Mouse (Mus musculus) kidney, postnatal 36 days (tissue): ENCODE results near the gene Lrg1.

ENCODE experiments used
- DNase-seq, 2 experiments: peaks; one replicate each; pipeline ENCODE4 v3.0.0; 2021 to 2022; ENCODE audit warnings: mixed read lengths in 2 of 2

The Lrg1 gene

DNA sequence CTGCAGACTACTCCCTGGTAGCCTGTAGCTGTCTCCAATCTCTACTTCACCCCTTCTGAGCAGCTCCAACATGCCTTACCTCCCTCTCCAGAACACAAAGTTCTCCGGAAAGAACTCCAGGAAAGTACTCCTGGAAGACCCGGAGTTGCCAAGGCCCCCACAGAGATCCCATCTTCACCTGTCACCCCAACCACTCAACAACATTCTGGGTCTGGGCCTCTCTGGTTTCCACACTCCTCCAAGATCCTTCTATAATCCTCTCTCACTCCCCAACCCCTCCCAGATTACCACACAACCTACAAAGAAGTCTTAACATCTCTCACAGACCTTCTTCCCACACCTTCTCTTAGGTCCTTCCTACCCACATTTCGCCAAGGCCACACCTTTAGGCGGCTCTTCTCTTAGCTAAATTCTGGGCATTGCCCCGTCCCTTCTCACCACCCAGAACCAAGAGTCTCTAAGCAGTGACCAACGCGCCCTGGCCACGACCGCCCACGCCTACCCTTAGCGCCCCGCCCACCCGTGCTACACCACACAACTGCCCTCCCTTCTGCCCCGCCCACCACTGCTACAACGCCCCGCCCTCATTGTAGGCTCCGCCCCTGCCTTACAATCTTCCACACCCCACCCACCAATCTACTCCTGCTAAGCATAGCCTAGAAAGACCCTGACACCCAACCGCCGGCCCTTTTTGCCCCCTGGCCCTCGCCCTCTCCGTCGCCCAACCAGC is 47.5 kb downstream of the Lrg1 start:
- DNase-seq: peak; percentile 90 to 96

GRCm38 (mm10) chr17:56072243-56072642 is 49.6 kb downstream of the Lrg1 start:
- no peak for DNase-seq

- DNase-seq: no peak
These were observed 50.7 kb downstream of the Lrg1 start for GRCm38 (mm10) chr17:56071126-56071525.
